Comparison of ENCODE assay signal across 18 mouse cellular contexts in the genomic region with DNA sequence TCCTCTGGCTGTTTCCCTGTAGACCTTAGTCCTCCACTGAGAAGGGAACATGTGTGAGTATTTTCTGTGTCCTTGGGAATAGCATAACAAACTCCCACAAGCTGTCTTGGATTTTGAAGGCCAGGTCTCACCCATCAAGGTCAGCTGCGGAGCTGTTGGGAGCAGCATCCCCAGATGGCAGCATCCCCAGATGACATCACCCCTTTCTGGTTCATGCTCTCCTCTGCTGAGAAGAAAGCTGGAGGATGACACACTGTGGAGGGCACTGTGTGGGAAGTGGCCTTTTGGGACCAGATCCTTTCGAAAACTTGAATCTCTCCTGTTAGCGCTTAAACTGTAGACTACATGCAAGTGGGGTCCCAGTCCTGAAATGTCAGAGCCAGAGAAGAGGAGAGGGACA. TPM values are rescaled to one million over a fixed set of nuclear protein-coding genes. Genes with fewer than 3 reads are reported as not detected.
DNase-seq lines count a peak whose midpoint lies in the region; ATAC-seq and TF ChIP-seq lines count a peak whose summit lies in the region.
"Had no signal": no experiment of that assay in that cellular context is flagged by ENCODE, and none has a peak within 500 bp of the region (broad histone marks: within the 10 kb centered on the region; RNA-seq: fewer than 3 reads in every experiment).

No protein-coding gene starts in this region.

- H3K79me2 ChIP-seq in C2C12 (ENCODE audit: control insufficient read depth, insufficient read depth) = no peaks in the 10 kb centered on the region

- 84% methylated on average over 3 of the region's 3 CpGs for WGBS in neural tube, embryonic 15.5 days
- 90% methylated on average over 3 of the region's 3 CpGs for WGBS in forebrain, embryonic 15.5 days

- H3K4me3 ChIP-seq in left cerebral cortex, adult 2 months = no peak overlapping the region
- no peak overlapping the region for H3K4me3 ChIP-seq in C2C12 (ENCODE audit: insufficient read depth, poor library complexity, severe bottlenecking)
- H3K4me3 ChIP-seq in neural tube, embryonic 15.5 days (replicated peaks) = no peak overlapping the region
- H3K4me3 ChIP-seq in forebrain, embryonic 15.5 days = no peak overlapping the region
- H3K4me3 ChIP-seq: erythroblast, embryonic 14.5 days; heart, embryonic 15.5 days; hindbrain, embryonic 12.5 days; liver, embryonic 12.5 days had no signal

- H3ac ChIP-seq in C2C12 (ENCODE audit: control insufficient read depth, insufficient read length, low read depth) = peak overlapping the region; percentile 28

- no peak for ATAC-seq in neural tube, embryonic 15.5 days (ENCODE audit: low FRiP score)
- no peak for ATAC-seq in forebrain, embryonic 15.5 days (replicated peaks)
- ATAC-seq: liver, embryonic 12.5 days had no signal

- H3K36me3 ChIP-seq in C2C12 (ENCODE audit: control insufficient read depth, insufficient read depth) = peaks cover 10% of the 10 kb centered on the region
- no peaks in the 10 kb centered on the region for H3K36me3 ChIP-seq in neural tube, embryonic 15.5 days
- no peaks in the 10 kb centered on the region for H3K36me3 ChIP-seq in forebrain, embryonic 15.5 days
- H3K36me3 ChIP-seq: heart, embryonic 15.5 days; hindbrain, embryonic 12.5 days; liver, embryonic 12.5 days had no signal

- H3K9ac ChIP-seq in neural tube, embryonic 15.5 days (replicated peaks) = 0 out of 2 replicates have a peak overlapping the region, but pooled peaks have one; percentile 12
- no peak overlapping the region for H3K9ac ChIP-seq in forebrain, embryonic 15.5 days (replicated peaks)
- H3K9ac ChIP-seq: heart, embryonic 15.5 days; hindbrain, embryonic 12.5 days; liver, embryonic 12.5 days had no signal

- H3K4me2 ChIP-seq in neural tube, embryonic 15.5 days = no peak overlapping the region
- no peak overlapping the region for H3K4me2 ChIP-seq in forebrain, embryonic 15.5 days (replicated peaks)
- H3K4me2 ChIP-seq: heart, embryonic 15.5 days; hindbrain, embryonic 12.5 days; liver, embryonic 12.5 days had no signal

- H3K9me3 ChIP-seq in neural tube, embryonic 15.5 days (replicated peaks) = no peaks in the 10 kb centered on the region
- no peaks in the 10 kb centered on the region for H3K9me3 ChIP-seq in forebrain, embryonic 15.5 days
- H3K9me3 ChIP-seq: heart, embryonic 15.5 days; hindbrain, embryonic 12.5 days; liver, embryonic 12.5 days had no signal

- no peak for TF ChIP-seq CTCF in left cerebral cortex, adult 2 months (IDR thresholded peaks at IDR 0.05)
- TF ChIP-seq CTCF in C2C12 (IDR thresholded peaks at IDR 0.05; ENCODE audit: control insufficient read depth, insufficient read depth, insufficient read length) = no peak

- H3K79me3 ChIP-seq in C2C12 (ENCODE audit: low read depth) = no peaks in the 10 kb centered on the region

- 0 out of 2 replicates have a peak overlapping the region, but pooled peaks have one; percentile 19 for H3K27ac ChIP-seq in left cerebral cortex, adult 2 months
- no peak overlapping the region for H3K27ac ChIP-seq in neural tube, embryonic 15.5 days (replicated peaks)
- no peak overlapping the region for H3K27ac ChIP-seq in forebrain, embryonic 15.5 days (replicated peaks)
- H3K27ac ChIP-seq: heart, embryonic 15.5 days; hindbrain, embryonic 12.5 days; liver, embryonic 12.5 days; macrophage had no signal

- intact Hi-C loops in left cerebral cortex, adult 2 months (cut with DNase I) = no loop called here
- intact Hi-C loops in left cerebral cortex, postnatal 25 days (cut with DNase I) = no loop called here

- peaks cover 30% of the 10 kb centered on the region for H3K4me1 ChIP-seq in neural tube, embryonic 15.5 days
- 0 out of 2 replicates have a peak, but pooled peaks cover 6% of the 10 kb centered on the region for H3K4me1 ChIP-seq in forebrain, embryonic 15.5 days
- H3K4me1 ChIP-seq: liver, embryonic 12.5 days had no signal

- DNase-seq in left cerebral cortex, adult 2 months (ENCODE audit: extremely low spot score in 1 of 2, low spot score in 2 of 2) = no peak
- no peak for DNase-seq in left cerebral cortex, postnatal 25 days (ENCODE audit: low spot score in 2 of 2)
- peak; percentile 48 for DNase-seq in adrenal gland, postnatal 10 days
- no peak for DNase-seq in cerebellum, postnatal 14 days
- DNase-seq: B cell, adult 2 months; cerebellum, adult 9-11 months; kidney, adult 9 months; midbrain, embryonic 14.5 days; right cerebral cortex, postnatal 4 days; thymus, postnatal 4 days had no signal

- H3K27me3 ChIP-seq in C2C12 (ENCODE audit: control insufficient read depth, insufficient read depth, insufficient read length) = no peaks in the 10 kb centered on the region
- H3K27me3 ChIP-seq in neural tube, embryonic 15.5 days (replicated peaks) = no peaks in the 10 kb centered on the region
- H3K27me3 ChIP-seq in forebrain, embryonic 15.5 days = no peaks in the 10 kb centered on the region
- H3K27me3 ChIP-seq: hindbrain, embryonic 12.5 days had no signal

TF ChIP-seq in C2C12, 6 proteins besides CTCF, POLR2A, EP300 and RAD21:
- TF ChIP-seq MYOG (IDR thresholded peaks at IDR 0.05; ENCODE audit: control insufficient read depth, extremely low read depth, insufficient read length) = no peak
- TF ChIP-seq CEBPB (IDR thresholded peaks at IDR 0.05; ENCODE audit: low read depth) = no peak
- TF ChIP-seq MAX (IDR thresholded peaks at IDR 0.05) = no peak
- TF ChIP-seq FOSL1 (IDR thresholded peaks at IDR 0.05; ENCODE audit: insufficient read depth, low read length, poor library complexity, severe bottlenecking) = no peak
- TF ChIP-seq USF1 (IDR thresholded peaks at IDR 0.05; ENCODE audit: low read depth) = no peak
- no peak for TF ChIP-seq MYOD1 (IDR thresholded peaks at IDR 0.05; ENCODE audit: control insufficient read depth, insufficient read length, low read depth)

RNA-seq across cellular contexts. Expression of a gene that starts 14.9 kb away (rescaled TPM):
- 10 to 100 TPM; 78.4 to 79.0 TPM for total RNA-seq in left cerebral cortex, adult 2 months (2021)
- total RNA-seq in left cerebral cortex, postnatal 25 days (2021) = 10 to 100 TPM; 66.5 to 79.7 TPM
- 11.9 TPM for polyA plus RNA-seq in C2C12 (2012; fragmentation: generic; extraction: Trizol)
- total RNA-seq in adrenal gland, postnatal 10 days (2021) = 10 to 100 TPM in 1 of 2 experiments, 1 to 10 TPM in 1; 9.5 to 12.6 TPM
- 20.9 and 25.9 TPM in 2 replicates for polyA plus RNA-seq in neural tube, embryonic 15.5 days (2015; fragmentation: Nextera tagmentation; extraction: Ambion mirVana)
- 20.7 and 22.8 TPM in 2 replicates for polyA plus RNA-seq in forebrain, embryonic 15.5 days (2015; fragmentation: Nextera tagmentation; extraction: Ambion mirVana)

RNA-seq across cellular contexts. Expression of a gene that starts 47.2 kb away (rescaled TPM):
- total RNA-seq in left cerebral cortex, adult 2 months (2021) = 1 to 10 TPM; 4.8 to 4.9 TPM
- total RNA-seq in left cerebral cortex, postnatal 25 days (2021) = 1 to 10 TPM; 2.9 to 4.0 TPM
- 0.29 TPM for polyA plus RNA-seq in C2C12 (2012; fragmentation: generic; extraction: Trizol)
- total RNA-seq in adrenal gland, postnatal 10 days (2021) = 1 to 10 TPM; 9.6 to 9.9 TPM
- 0.33 and 1.5 TPM in 2 replicates for polyA plus RNA-seq in neural tube, embryonic 15.5 days (2015; fragmentation: Nextera tagmentation; extraction: Ambion mirVana)
- 0.13 and 0.27 TPM in 2 replicates for polyA plus RNA-seq in forebrain, embryonic 15.5 days (2015; fragmentation: Nextera tagmentation; extraction: Ambion mirVana)

Comparison
In these comparisons a context has a peak if more than half of its experiments do, and no peak if none do; other contexts are left out.
1. RNA of a gene that starts 14.9 kb away (total RNA-seq): 66.5 to 79.7 TPM in left cerebral cortex, postnatal 25 days and 78.4 to 79.0 TPM in left cerebral cortex, adult 2 months; 9.5 to 12.6 TPM in adrenal gland, postnatal 10 days; every median in the first group is over 4 times any median in the second.